Mouse (Mus musculus) ES-Bruce4 (cell line): ENCODE measurements around the gene Glis2. TPM values are rescaled to one million over a fixed set of nuclear protein-coding genes. Genes with fewer than 3 reads are reported as not detected.

Source experiments
- H3K27ac ChIP-seq: 2 replicates; pipeline ENCODE4 v1.5.1; 2012; ENCODE audit warnings: low read length, inconsistent platforms; ENCODE audit not compliant: insufficient read depth
- H3K27me3 ChIP-seq: 2 replicates; pipeline ENCODE4 v1.6.1; 2012; ENCODE audit warnings: mild to moderate bottlenecking, low read length, inconsistent platforms; ENCODE audit not compliant: control insufficient read depth, poor library complexity, insufficient read depth, severe bottlenecking
- H3K36me3 ChIP-seq: 2 replicates; pipeline ENCODE4 v1.6.1; 2012; ENCODE audit warnings: inconsistent platforms, mild to moderate bottlenecking, low read length, moderate library complexity; ENCODE audit not compliant: control insufficient read depth, poor library complexity, insufficient read depth, severe bottlenecking
- H3K4me1 ChIP-seq: one replicate; pipeline ENCODE4 v1.8.1; 2011; ENCODE audit warnings: low read length; ENCODE audit not compliant: control insufficient read depth, insufficient read depth
- H3K4me3 ChIP-seq: 2 replicates; pipeline ENCODE4 v1.5.1; 2011; ENCODE audit warnings: low read depth, mild to moderate bottlenecking, low read length
- H3K9ac ChIP-seq: 2 replicates; pipeline ENCODE4 v1.6.1; 2012; ENCODE audit warnings: low read depth, mild to moderate bottlenecking, inconsistent platforms; ENCODE audit not compliant: poor library complexity, severe bottlenecking
- H3K9me3 ChIP-seq: replicated peaks from 2 replicates; pipeline ENCODE4 v1.6.1; 2012; ENCODE audit warnings: mild to moderate bottlenecking, low read length, inconsistent platforms; ENCODE audit not compliant: control insufficient read depth, poor library complexity, insufficient read depth, severe bottlenecking
- CTCF ChIP-seq: IDR thresholded peaks from one replicate; pipeline ENCODE4 v1.8.1; 2011; ENCODE audit warnings: low read depth, low read length
- EP300 ChIP-seq: IDR thresholded peaks from 2 replicates; pipeline ENCODE4 v1.6.1; 2011; ENCODE audit warnings: low read depth, low read length; ENCODE audit not compliant: insufficient read depth
- POLR2A ChIP-seq: IDR thresholded peaks from one replicate; pipeline ENCODE4 v1.8.1; 2011; ENCODE audit warnings: low read length; ENCODE audit not compliant: insufficient read depth
- polyA plus RNA-seq: library from polyadenylated mRNA; stranded (reverse); fragments of >200 nt; gene quantifications from 2 replicates; pipeline ENCODE4 v1.2.4, GENCODE M21; 2011; ENCODE audit warnings: low read depth; ENCODE audit not compliant: missing spikeins, insufficient read depth, insufficient read length

Glis2 gene
- polyA plus RNA-seq, 1 experiment: 31.2 TPM

DNA sequence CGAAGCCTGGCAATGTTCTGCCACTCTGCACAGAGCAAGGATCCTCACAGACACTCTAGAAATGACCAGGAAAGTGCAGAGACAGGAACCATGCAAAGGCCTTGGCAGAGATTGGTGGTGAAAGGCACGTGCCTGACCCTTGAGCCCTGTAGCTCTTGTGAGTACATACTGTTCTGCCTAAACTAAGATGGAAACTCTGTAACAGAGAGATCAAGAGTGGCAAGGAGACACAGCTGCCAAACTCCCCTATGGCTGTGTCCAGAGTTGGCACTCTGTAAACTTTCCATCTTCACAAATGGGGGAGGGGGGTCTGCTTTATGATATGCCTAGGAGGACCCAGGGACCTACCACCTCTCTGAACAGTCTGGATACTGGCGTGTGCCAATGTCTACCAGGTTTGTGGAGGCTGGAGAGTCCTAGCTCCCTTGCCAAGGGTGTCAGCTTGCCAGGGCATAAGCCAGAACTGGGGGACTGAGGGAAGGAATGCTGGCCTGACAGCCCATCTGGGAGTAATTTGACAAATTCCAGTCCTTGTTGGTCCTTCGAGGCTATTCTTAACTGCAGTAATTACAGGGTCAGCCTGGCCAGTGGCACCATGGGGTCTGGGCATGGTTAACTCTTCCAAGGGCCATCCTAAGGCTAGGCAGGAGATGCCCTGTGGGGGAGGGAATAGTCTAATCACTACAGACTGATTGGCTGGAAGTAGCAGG is 58.3 kb downstream of the Glis2 start:
- no peaks in the 10 kb centered on the region for H3K9me3 ChIP-seq
- no peak overlapping the region for H3K27ac ChIP-seq
- H3K9ac ChIP-seq: no peak overlapping the region
- H3K4me3 ChIP-seq: no peak overlapping the region
- no peaks in the 10 kb centered on the region for H3K4me1 ChIP-seq
- no peaks in the 10 kb centered on the region for H3K27me3 ChIP-seq
- H3K36me3 ChIP-seq: no peaks in the 10 kb centered on the region
- no peak for TF ChIP-seq EP300
- TF ChIP-seq CTCF: no peak
- TF ChIP-seq POLR2A: no peak

GRCm38 (mm10) chr16:4654706-4655105 is 60.2 kb downstream of the Glis2 start:
- H3K9me3 ChIP-seq: no peaks in the 10 kb centered on the region
- no peak overlapping the region for H3K4me3 ChIP-seq
- H3K36me3 ChIP-seq: no peaks in the 10 kb centered on the region
- no peak overlapping the region for H3K27ac ChIP-seq
- H3K4me1 ChIP-seq: no peaks in the 10 kb centered on the region
- no peak overlapping the region for H3K9ac ChIP-seq
- H3K27me3 ChIP-seq: no peaks in the 10 kb centered on the region
- TF ChIP-seq CTCF (no peak), POLR2A (no peak), EP300 (no peak)

GRCm38 (mm10) chr16:4655251-4655734 is 60.8 kb downstream of the Glis2 start:
- Histone ChIP-seq H3K36me3 (no peaks in the 10 kb centered on the region), H3K9me3 (no peaks in the 10 kb centered on the region), H3K4me3 (no peak overlapping the region), H3K27ac (no peak overlapping the region), H3K4me1 (no peaks in the 10 kb centered on the region), H3K27me3 (no peaks in the 10 kb centered on the region), H3K9ac (no peak overlapping the region)
- no peak for TF ChIP-seq CTCF
- TF ChIP-seq EP300: no peak
- no peak for TF ChIP-seq POLR2A

- H3K4me3 ChIP-seq: peak overlapping the region; percentile 25; the same call in 1 of the 2 replicates
- H3K27ac ChIP-seq: no peak overlapping the region
- no peaks in the 10 kb centered on the region for H3K36me3 ChIP-seq
- no peaks in the 10 kb centered on the region for H3K27me3 ChIP-seq
- H3K9me3 ChIP-seq: no peaks in the 10 kb centered on the region
- H3K4me1 ChIP-seq: no peaks in the 10 kb centered on the region
- H3K9ac ChIP-seq: no peak overlapping the region
- no peak for TF ChIP-seq EP300
- TF ChIP-seq POLR2A: no peak
- no peak for TF ChIP-seq CTCF
These were observed 61.5 kb downstream of the Glis2 start for GRCm38 (mm10) chr16:4655764-4656570.

- Histone ChIP-seq H3K9ac (no peak overlapping the region), H3K9me3 (no peaks in the 10 kb centered on the region), H3K27me3 (no peaks in the 10 kb centered on the region), H3K4me3 (peak overlapping the region; percentile 25; the same call in 1 of the 2 replicates), H3K27ac (peak overlapping the region; percentile 26), H3K36me3 (no peaks in the 10 kb centered on the region), H3K4me1 (no peaks in the 10 kb centered on the region)
- TF ChIP-seq POLR2A: no peak
- TF ChIP-seq CTCF: no peak
These were observed 62.1 kb downstream of the Glis2 start for GRCm38 (mm10) chr16:4656571-4657081.
